Mouse (Mus musculus) left cerebral cortex, adult 18-20 months (tissue): Measurements from ENCODE around the gene Adamtsl3. TPM values are rescaled to one million over a fixed set of nuclear protein-coding genes. Genes with fewer than 3 reads are reported as not detected.
A peak's percentile ranks its signal among the peaks of the same experiment; 100 is the strongest.

ENCODE experiments used
- DNase-seq, 2 experiments: peaks; one replicate each; pipeline ENCODE4 v3.0.0; 2021 to 2022; ENCODE audit warnings: low spot score in 2 of 2, mixed read lengths in 1 of 2
- total RNA-seq, 2 experiments: library from RNA; stranded (reverse); gene quantifications; 2 replicates each; pipeline ENCODE4 v1.2.3; 2021

The Adamtsl3 gene
- total RNA-seq, 2 experiments from 2014 or later = 1.9 to 2.0 TPM

DNA sequence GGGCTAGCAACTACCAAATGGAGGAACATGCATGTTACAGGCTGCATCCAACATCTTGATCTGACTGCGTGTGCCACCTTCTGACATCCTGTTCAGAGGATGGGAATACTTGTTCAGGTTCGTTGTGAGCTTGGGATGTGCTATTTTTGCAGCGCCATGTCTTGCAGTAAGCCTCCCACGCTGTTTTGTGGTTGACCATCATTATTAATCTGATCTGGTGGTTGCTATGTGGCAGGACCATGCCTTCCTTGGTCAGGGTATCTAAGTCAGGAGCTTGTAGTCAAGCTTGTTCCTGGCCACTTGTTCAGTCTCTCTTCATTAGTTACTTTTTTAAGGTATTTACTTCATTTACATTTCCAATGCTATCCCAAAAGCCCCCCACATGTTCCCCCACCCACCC, 24.7 kb downstream of the Adamtsl3 start:
- DNase-seq = no peak

DNA sequence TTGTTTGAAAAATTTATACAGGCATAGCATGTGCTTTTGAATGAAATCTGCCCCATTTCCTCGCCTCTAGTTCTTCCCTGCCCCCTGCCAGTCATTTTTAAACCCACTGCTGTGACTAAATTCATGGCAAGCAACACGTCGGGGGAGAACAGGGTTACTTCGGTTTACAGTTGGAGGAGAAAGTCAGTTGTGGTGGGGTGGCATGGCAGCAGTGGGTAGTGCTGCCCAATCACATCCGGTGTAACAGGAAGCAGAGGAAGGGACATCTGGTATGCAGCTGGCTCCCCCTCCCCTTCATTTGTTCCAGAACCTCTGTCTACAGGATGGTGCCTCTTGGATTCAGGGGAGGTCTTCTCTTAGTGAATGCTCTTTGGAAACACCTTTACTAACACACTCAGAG, 25.6 kb downstream of the Adamtsl3 start:
- no peak for DNase-seq

- no peak for DNase-seq
These were observed 29.1 kb downstream of the Adamtsl3 start for GRCm38 (mm10) chr7:82364567-82364966.

DNA sequence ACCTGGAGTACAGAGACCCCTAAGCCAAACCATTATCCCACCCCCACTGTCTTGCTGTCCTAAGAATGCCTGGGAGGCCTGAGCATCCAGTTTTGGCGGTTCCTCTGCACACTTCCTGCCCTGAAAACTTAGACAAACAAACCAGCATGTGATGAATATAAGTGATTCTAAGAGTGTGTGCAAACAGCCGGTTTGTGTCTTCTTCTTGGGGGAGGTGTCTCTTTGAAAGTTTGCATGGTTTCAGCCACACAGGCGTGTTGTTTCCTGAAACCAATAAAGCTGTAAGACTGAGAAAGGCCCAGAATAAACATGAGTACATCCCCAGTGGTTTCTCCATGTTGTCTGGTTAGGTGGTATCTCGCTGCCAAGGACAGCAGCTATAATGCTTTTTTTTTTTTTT, 30.6 kb downstream of the Adamtsl3 start:
- no peak for DNase-seq

DNA sequence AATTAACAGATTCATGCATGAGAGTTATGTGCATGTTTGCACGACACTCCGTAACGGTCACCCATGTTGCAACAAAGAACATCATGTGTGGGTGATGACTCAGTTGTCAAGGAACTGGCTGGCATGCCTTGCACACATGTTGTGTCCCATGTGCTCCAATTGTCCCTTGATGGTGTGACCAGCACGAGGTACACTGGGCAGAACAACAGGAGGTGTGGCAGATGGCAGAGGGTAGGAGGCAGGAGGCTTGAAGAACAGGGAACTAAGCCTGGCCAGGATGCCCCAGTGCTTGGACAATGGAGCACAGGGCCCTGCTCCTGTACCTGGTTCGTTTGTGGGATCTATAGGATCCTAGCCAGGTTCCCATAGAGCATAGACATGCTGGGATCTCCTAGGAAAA, 31.0 kb downstream of the Adamtsl3 start:
- no peak for DNase-seq

DNA sequence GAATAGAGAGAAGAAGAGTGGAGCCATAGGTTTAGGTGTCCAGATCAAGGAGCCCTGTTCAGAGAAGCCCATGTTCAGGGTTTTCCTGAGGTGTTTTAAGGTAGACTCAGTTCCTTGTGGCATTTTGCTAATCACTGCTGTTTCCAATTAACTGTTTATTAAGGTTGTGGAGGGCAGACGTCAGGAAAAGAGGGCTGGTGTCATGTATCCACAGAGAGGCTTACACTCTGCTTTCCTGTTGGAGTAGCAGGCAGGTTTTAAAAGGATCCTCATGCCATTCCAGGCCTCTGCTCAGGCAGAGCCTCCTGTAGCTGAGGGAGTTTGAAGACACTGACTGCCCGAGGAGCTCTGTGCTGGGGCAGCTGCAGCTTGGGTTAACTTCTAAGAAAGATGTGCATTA, 32.6 kb downstream of the Adamtsl3 start:
- no peak for DNase-seq

DNA sequence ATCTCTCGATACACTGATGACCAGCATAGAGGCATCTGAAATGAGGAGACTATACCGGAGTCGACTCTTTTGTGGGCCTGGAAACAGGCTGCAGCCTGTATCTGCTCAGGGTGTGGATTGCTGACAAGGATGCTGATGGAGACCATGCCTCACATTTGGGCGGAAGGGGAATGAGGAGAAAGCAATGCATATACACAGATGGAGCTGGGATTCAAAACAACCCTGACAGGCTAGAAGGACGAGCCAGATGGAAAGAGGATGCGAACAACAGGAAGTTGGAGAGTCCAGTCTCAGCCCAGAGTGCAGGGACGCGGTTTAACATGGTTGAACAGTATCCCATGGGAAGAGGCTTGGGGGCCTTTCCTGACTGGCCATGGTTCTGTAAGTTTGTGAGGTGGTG, 34.6 kb downstream of the Adamtsl3 start:
- no peak for DNase-seq

DNA sequence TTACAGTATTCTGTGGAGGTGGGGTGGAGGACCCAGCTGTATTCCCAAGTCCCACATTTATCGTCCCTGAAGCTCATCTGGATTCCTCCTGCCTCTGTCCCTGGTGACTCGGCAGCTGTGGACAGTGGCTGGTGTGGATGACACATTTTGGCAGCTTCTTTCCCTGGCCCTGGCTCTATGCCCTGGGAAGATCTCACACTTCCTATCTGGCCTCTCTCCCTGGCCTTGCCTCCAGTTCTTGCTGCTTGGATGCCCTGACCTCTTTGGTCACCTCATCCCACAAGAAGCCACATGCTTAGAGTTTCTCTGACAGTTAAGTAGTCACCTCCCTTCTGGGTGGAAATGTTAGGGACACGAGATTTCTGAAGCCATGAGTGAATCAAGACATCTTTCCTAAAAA, 35.9 kb downstream of the Adamtsl3 start:
- peak; percentile 5 to 7 for DNase-seq

DNA sequence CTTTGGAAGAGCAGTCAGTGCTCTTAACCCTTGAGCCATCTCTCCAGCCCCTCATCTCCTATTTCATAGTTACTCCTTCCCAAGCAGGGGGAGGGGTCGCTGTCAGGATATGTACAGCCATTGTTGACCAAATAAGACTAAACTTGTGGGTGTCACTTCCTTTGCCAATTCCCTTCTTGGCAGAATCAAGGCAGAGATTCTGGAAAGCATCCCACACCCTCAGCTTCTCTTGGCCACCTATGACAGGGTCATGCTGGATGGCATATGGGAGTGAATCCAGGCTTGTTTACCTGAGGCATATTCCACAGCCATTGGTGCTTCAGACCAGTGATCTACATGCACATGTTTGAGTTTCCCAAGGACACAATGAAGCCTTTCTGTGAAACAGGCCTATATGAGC, 42.8 kb downstream of the Adamtsl3 start:
- DNase-seq = no peak

GRCm38 (mm10) chr7:82379765-82380164, 44.3 kb downstream of the Adamtsl3 start:
- no peak for DNase-seq

GRCm38 (mm10) chr7:82382843-82383535, 47.5 kb downstream of the Adamtsl3 start:
- no peak for DNase-seq

GRCm38 (mm10) chr7:82383536-82383848, 48.0 kb downstream of the Adamtsl3 start:
- no peak for DNase-seq

DNA sequence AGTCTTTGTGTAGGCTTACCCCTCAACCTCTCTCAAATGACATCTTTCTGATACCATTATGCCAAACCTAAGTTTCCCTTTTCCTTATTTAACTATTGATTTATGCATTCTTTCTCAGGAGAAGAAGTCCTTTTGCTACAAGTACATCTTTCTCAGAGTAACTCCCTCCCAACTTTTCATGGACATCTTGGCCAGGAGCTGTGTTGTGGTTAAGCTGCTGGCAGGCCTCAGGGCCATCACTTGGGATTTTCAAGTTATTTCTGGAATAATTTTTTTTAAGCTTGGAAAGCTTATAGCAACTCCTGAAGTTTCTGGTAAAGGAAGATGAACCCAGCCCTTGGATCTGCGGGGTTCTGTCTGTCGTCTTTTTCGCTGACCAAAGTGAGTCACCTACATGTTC, 51.6 kb downstream of the Adamtsl3 start:
- no peak for DNase-seq

GRCm38 (mm10) chr7:82394435-82395186, 59.1 kb downstream of the Adamtsl3 start:
- no peak for DNase-seq

GRCm38 (mm10) chr7:82395239-82395638, 59.7 kb downstream of the Adamtsl3 start:
- DNase-seq = no peak

- DNase-seq = no peak
These were observed 60.4 kb downstream of the Adamtsl3 start for GRCm38 (mm10) chr7:82395751-82396512.

DNA sequence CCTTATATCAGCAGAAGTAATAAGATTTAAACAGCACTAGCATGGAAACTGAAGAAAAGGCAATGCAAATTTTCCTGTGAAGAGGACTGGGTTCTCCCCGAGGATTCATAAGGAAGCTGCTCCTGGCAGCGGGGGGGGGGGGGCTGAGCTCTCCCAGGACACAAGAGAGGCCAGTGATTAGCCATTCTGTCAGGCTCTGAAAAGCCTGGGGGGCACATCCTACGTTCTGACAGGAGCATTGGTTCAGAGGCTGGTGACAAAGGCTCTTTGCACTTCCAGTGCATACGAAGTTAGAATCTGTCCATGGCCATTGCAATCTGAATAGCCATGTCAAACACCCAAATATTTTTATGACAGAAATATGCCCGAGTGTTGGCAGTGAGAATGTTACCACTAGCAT, 61.4 kb downstream of the Adamtsl3 start:
- no peak for DNase-seq

DNA sequence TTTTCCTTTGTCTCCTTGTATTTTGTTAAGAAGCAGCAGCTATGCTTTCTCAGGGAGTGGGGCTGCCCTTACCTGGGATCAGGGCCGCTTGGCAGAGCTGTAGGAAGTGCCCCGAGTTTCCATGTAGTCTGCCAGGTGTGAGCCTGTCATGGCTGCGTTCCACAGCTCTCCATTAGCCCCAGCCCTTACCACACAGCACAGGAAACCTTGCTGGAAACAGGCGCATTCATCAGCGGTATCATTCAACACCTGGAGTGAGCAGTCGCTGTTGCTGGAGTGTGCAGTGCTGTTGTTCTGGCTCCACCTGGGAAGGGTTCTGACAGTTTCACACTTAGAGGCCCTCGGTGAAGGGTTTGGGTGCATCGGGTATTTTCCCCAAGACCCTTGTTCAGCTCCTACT, 62.1 kb downstream of the Adamtsl3 start:
- DNase-seq = no peak

GRCm38 (mm10) chr7:82405466-82406045, 70.1 kb downstream of the Adamtsl3 start:
- DNase-seq = no peak

- no peak for DNase-seq
These were observed 75.5 kb downstream of the Adamtsl3 start for GRCm38 (mm10) chr7:82410966-82411365.

GRCm38 (mm10) chr7:82416653-82417052, 81.2 kb downstream of the Adamtsl3 start:
- DNase-seq = no peak

DNA sequence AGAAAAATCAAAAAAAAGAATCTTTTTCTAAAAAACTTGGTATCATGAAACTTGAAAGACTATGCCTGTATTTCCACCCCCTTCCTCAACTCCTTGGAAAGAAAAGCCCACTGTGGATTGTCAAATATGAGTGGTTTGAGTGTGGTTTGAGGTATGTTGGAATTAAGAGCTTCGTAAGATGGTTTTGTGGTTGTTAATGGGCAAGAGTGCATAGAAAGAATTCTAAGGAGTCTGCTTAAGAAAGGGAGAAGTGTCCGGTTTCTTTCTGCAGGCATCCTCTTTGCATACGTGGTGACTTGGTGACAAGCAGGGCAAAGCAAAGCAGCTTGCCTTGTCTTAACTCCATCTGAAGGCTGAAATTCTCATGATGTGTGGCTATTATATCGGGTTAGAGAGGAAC, 81.6 kb downstream of the Adamtsl3 start:
- no peak for DNase-seq
